Comparison of ENCODE assay signal across 7 mouse cellular contexts in genomic region chr2:91361068-91361528, GRCm38 (mm10).
DNase-seq lines count a peak whose midpoint lies in the region; ATAC-seq lines count a peak whose summit lies in the region.

No protein-coding gene starts in this region.

- 33% methylated on average over 4 of the region's 4 CpGs for WGBS in midbrain, embryonic 14.5 days
- WGBS in midbrain, embryonic 15.5 days = 26% methylated on average over 4 of the region's 4 CpGs
- 28% methylated on average over 4 of the region's 4 CpGs for WGBS in forebrain, embryonic 16.5 days
- 13% methylated on average over 4 of the region's 4 CpGs for WGBS in intestine, embryonic 15.5 days
- WGBS in stomach, embryonic 14.5 days = 18% methylated on average over 4 of the region's 4 CpGs

- H3K36me3 ChIP-seq in midbrain, embryonic 14.5 days (ENCODE audit: control insufficient read depth, insufficient read depth, low read length) = no peaks in the 10 kb centered on the region
- H3K36me3 ChIP-seq in midbrain, embryonic 15.5 days (replicated peaks) = no peaks in the 10 kb centered on the region
- H3K36me3 ChIP-seq in forebrain, embryonic 16.5 days (ENCODE audit: control insufficient read depth, insufficient read depth) = no peaks in the 10 kb centered on the region
- no peaks in the 10 kb centered on the region for H3K36me3 ChIP-seq in intestine, embryonic 15.5 days
- no peaks in the 10 kb centered on the region for H3K36me3 ChIP-seq in stomach, embryonic 14.5 days (ENCODE audit: control insufficient read depth, insufficient read depth, low read length)

- no peak overlapping the region for H3K4me3 ChIP-seq in midbrain, embryonic 14.5 days (replicated peaks; ENCODE audit: low read depth, low read length)
- H3K4me3 ChIP-seq in midbrain, embryonic 15.5 days = no peak overlapping the region
- no peak overlapping the region for H3K4me3 ChIP-seq in forebrain, embryonic 16.5 days (replicated peaks; ENCODE audit: low read length)
- no peak overlapping the region for H3K4me3 ChIP-seq in intestine, embryonic 15.5 days (replicated peaks)
- H3K4me3 ChIP-seq in stomach, embryonic 14.5 days (ENCODE audit: low read depth, low read length) = no peak overlapping the region

- H3K4me2 ChIP-seq in midbrain, embryonic 14.5 days (ENCODE audit: low read length) = no peak overlapping the region
- H3K4me2 ChIP-seq in midbrain, embryonic 15.5 days = no peak overlapping the region
- no peak overlapping the region for H3K4me2 ChIP-seq in forebrain, embryonic 16.5 days (ENCODE audit: low read length)
- peak overlapping the region; percentile 12; the same call in 1 of the 2 replicates for H3K4me2 ChIP-seq in intestine, embryonic 15.5 days (replicated peaks)
- no peak overlapping the region for H3K4me2 ChIP-seq in stomach, embryonic 14.5 days (replicated peaks; ENCODE audit: low read depth, low read length)

- no peak overlapping the region for H3K27ac ChIP-seq in midbrain, embryonic 14.5 days (replicated peaks; ENCODE audit: low read depth, low read length)
- no peak overlapping the region for H3K27ac ChIP-seq in midbrain, embryonic 15.5 days
- 0 out of 2 replicates have a peak overlapping the region, but pooled peaks have one; percentile 2 for H3K27ac ChIP-seq in forebrain, embryonic 16.5 days (ENCODE audit: low read length)
- H3K27ac ChIP-seq in intestine, embryonic 15.5 days = peak overlapping the region; percentile 60
- peak overlapping the region; percentile 44; the same call in 1 of the 2 replicates for H3K27ac ChIP-seq in stomach, embryonic 14.5 days (ENCODE audit: low read length)

- ATAC-seq in midbrain, embryonic 14.5 days (ENCODE audit: low FRiP score, low TSS enrichment) = no peak
- ATAC-seq in midbrain, embryonic 15.5 days (replicated peaks) = no peak
- peak; percentile 71 for ATAC-seq in forebrain, embryonic 16.5 days
- ATAC-seq in intestine, embryonic 15.5 days = peak; percentile 27
- peak; percentile 46; the same call in 1 of the 2 replicates for ATAC-seq in stomach, embryonic 14.5 days (ENCODE audit: insufficient number of reproducible peaks, insufficient read depth, low FRiP score, low read depth)

- no peak overlapping the region for H3K9ac ChIP-seq in midbrain, embryonic 14.5 days (replicated peaks; ENCODE audit: low read length)
- no peak overlapping the region for H3K9ac ChIP-seq in midbrain, embryonic 15.5 days
- no peak overlapping the region for H3K9ac ChIP-seq in forebrain, embryonic 16.5 days (replicated peaks; ENCODE audit: low read depth, low read length)
- no peak overlapping the region for H3K9ac ChIP-seq in intestine, embryonic 15.5 days
- H3K9ac ChIP-seq in stomach, embryonic 14.5 days (replicated peaks; ENCODE audit: low read depth, low read length) = no peak overlapping the region

- H3K9me3 ChIP-seq in midbrain, embryonic 14.5 days (ENCODE audit: control insufficient read depth, low read length) = no peaks in the 10 kb centered on the region
- no peaks in the 10 kb centered on the region for H3K9me3 ChIP-seq in midbrain, embryonic 15.5 days
- H3K9me3 ChIP-seq in forebrain, embryonic 16.5 days (ENCODE audit: control insufficient read depth, low read length) = no peaks in the 10 kb centered on the region
- H3K9me3 ChIP-seq in intestine, embryonic 15.5 days = no peaks in the 10 kb centered on the region
- no peaks in the 10 kb centered on the region; the same call in 1 of the 2 replicates for H3K9me3 ChIP-seq in stomach, embryonic 14.5 days (ENCODE audit: control insufficient read depth, low read depth, low read length)

- DNase-seq in midbrain, embryonic 14.5 days = peak; percentile 4
- DNase-seq in frontal cortex, postnatal 36 days (ENCODE audit: low spot score in 2 of 2) = no peak
- DNase-seq in frontal cortex, postnatal 14 days (ENCODE audit: low spot score in 2 of 2) = no peak

- H3K4me1 ChIP-seq in midbrain, embryonic 14.5 days (ENCODE audit: control insufficient read depth, insufficient read depth, low read length) = no peaks in the 10 kb centered on the region
- H3K4me1 ChIP-seq in midbrain, embryonic 15.5 days = no peaks in the 10 kb centered on the region
- H3K4me1 ChIP-seq in forebrain, embryonic 16.5 days (replicated peaks; ENCODE audit: control insufficient read depth, insufficient read depth, low read length) = peaks cover 3% of the 10 kb centered on the region; the same call in 1 of the 2 replicates
- peaks cover 12% of the 10 kb centered on the region for H3K4me1 ChIP-seq in intestine, embryonic 15.5 days (replicated peaks)
- H3K4me1 ChIP-seq in stomach, embryonic 14.5 days (ENCODE audit: control insufficient read depth, insufficient read depth, low read length) = peaks cover 4% of the 10 kb centered on the region; the same call in 1 of the 2 replicates

- H3K27me3 ChIP-seq in midbrain, embryonic 14.5 days (ENCODE audit: control insufficient read depth, insufficient read depth, low read length) = no peaks in the 10 kb centered on the region
- no peaks in the 10 kb centered on the region for H3K27me3 ChIP-seq in midbrain, embryonic 15.5 days (replicated peaks)
- no peaks in the 10 kb centered on the region for H3K27me3 ChIP-seq in forebrain, embryonic 16.5 days (replicated peaks; ENCODE audit: control insufficient read depth, insufficient read depth, low read length)
- no peaks in the 10 kb centered on the region for H3K27me3 ChIP-seq in intestine, embryonic 15.5 days (replicated peaks)
- no peaks in the 10 kb centered on the region for H3K27me3 ChIP-seq in stomach, embryonic 14.5 days (ENCODE audit: control insufficient read depth, insufficient read depth, low read length)

Comparison
In these comparisons a context has a peak if more than half of its experiments do, and no peak if none do; other contexts are left out.
1. ATAC-seq: peak in forebrain, embryonic 16.5 days (single experiment), intestine, embryonic 15.5 days (single experiment) and stomach, embryonic 14.5 days (single experiment); none in midbrain, embryonic 14.5 days (single experiment) and midbrain, embryonic 15.5 days (single experiment).
2. H3K27ac ChIP-seq: peak in forebrain, embryonic 16.5 days (single experiment), intestine, embryonic 15.5 days (single experiment) and stomach, embryonic 14.5 days (single experiment); none in midbrain, embryonic 14.5 days (single experiment) and midbrain, embryonic 15.5 days (single experiment).